Mouse (Mus musculus): ENCODE measurements around the gene Pkd2.
"Not testable (repeated sequence)": the region's sequence is repeated elsewhere in the genome, so short reads cannot be mapped to it uniquely, and the experiment has no call there.

Pkd2 gene

DNA sequence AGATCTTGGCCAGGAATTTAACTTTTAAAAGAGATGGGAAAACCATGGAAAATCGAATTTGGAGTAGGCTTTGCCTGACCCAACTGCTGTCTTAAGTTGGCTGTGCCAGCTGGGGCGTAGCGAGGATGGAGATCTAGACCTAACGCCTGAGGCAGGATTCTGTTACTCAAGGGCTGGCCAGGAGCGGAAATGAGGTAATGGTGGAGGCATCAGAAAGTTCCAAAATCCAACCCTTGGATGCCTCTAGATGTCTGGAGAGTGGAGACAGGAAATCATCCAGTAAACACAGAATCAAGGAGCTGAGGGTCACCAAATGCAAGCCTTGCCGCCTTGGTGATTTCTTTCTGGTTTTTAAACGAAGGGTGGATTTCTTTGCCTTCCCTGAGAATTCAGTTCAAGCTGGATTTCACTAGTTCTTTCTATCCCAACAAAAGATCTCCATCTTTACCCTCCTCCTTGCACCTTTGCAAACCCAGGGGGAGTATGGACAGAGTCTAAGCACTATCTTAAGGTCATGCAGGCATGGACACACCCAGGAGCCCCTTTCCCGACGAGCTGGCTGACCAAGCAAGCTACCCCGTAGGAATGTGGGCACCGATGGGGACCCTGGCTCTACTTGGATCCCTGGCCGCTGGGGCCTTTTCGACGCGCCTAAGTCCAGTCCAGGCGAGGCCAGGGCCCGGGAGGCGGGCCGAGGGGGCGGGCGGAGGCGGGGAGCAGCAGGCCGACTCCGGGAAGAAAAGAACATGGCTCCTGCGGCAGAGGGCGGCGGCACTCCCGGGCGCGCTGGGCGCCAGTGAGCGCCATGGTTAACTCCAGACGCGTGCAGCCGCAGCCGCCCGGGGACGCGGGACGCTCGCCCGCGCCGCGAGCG lies at the start of gene Pkd2:
Gene Pkd2 (plus strand): TSS at position 619 of the 874 bp plus-strand sequence.
- in situ Hi-C loops (cut with MboI; ENCODE audit: low sequenced_read_pairs): no loop called here

DNA sequence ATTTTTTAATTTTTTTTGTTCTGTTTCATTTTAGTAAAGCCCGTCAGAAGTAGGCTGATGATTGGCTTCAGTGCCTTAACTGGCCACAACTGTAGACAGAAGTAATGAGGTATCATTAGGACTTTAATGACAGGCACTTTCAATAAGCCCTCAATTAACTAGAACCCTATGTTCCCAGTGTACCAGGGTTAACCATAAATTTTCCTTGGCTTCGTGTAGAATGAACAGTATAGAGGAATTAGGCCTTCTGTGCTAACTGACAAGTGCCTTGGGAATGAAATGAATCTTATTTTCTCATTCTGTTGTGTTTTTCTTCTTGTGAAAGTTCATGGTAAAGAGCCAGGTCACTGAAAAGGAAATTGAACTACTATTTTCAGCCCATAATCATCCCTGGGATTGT lies 43.3 kb upstream of the Pkd2 start:
- in situ Hi-C loops (cut with MboI; ENCODE audit: low sequenced_read_pairs): no loop called here

- in situ Hi-C loops (cut with MboI; ENCODE audit: low sequenced_read_pairs): no loop called here
These were observed 42.2 kb upstream of the Pkd2 start for GRCm38 (mm10) chr5:104417028-104417427.

DNA sequence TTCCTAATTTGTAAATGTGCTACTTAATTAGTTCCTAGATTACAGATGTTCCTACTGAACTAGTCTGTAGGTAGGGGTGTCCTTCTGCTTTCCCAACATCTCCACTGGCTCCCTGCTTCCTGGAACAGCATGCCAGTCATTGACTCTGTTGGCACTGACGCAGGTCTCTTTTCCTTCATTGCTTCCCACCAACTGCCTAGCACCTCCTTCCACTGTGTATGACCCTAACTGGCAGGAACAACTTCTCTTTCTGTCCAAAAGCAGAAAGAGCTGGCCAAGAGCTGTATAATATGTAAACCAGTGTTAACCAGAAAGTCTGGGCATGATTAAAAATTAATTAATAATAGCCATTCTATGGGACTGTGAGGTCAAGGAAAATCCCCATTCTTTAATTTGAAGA lies 41.5 kb upstream of the Pkd2 start:
- in situ Hi-C loops (cut with MboI; ENCODE audit: low sequenced_read_pairs): no loop called here

DNA sequence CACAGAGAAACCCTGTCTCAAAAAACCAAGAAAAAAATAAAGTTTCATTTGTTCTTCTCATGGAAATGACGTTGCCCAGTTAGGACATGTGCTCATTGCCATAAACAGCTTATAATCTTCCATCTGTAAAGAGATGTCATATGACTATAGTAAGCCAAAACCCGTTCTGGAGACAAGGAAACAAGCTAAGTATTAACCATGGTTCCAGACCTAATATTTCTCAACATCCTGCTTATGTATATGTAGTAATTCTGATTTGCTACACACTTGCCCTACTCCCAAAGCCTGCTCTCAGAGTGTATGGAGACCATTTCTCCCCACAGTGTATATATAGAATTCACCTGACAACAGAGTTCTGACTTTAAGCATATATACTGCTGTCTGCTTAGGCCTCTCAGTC lies 37.2 kb upstream of the Pkd2 start:
- in situ Hi-C loops (cut with MboI; ENCODE audit: low sequenced_read_pairs): no loop called here

GRCm38 (mm10) chr5:104423861-104424260 lies 35.4 kb upstream of the Pkd2 start:
- in situ Hi-C loops (cut with MboI; ENCODE audit: low sequenced_read_pairs): no loop called here

GRCm38 (mm10) chr5:104425949-104426348 lies 33.3 kb upstream of the Pkd2 start:
- in situ Hi-C loops (cut with MboI; ENCODE audit: low sequenced_read_pairs): no loop called here

DNA sequence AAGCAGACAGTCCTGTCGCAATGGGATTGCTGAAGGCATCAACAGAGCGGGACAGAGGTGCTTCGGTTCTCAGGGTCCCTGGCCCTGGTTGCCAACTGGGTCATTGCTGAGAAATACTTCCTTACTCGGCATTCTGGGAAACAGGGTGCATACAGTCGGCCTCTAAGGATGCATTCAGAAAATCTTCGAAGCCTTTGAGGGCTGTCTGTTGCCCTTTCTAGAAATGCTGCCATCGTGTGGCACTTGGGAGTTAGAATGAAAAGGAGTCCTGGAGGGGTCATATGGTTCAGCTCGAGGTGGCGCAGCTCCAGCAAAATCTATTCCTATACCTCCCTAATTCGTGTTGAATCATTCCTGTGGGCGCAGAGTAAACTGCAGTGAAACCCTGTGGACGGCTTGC lies 26.4 kb upstream of the Pkd2 start:
- in situ Hi-C loops (cut with MboI; ENCODE audit: low sequenced_read_pairs): no loop called here

GRCm38 (mm10) chr5:104433968-104434565 lies 25.2 kb upstream of the Pkd2 start:
- in situ Hi-C loops (cut with MboI; ENCODE audit: low sequenced_read_pairs): no loop called here

DNA sequence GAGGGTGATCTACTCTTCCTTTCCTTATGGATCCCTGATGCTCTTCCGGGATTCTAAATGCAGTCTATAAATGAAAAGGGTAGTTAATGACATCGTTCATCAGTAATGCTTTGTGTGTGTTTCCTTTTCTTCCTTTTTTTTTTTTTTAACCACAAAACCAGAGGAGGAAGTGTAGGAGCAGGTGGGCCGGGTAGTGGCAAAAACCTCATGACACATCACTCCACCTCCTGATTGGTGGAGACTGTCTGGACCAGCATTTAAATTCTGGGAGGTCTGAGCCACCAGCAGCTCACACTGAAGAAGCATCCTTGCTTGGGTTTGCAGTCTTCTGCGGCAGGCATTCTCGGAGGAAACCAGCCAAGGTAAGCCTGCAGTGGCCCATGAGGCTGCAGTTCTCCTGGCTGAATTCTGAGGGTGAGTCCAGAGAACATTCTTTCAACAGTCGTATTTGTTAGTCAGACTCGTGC lies 24.4 kb upstream of the Pkd2 start, which contains the start of gene Spp1:
Gene Spp1 (plus strand): TSS at position 284 of the 467 bp plus-strand sequence.
- in situ Hi-C loops (cut with MboI; ENCODE audit: low sequenced_read_pairs): no loop called here

- in situ Hi-C loops (cut with MboI; ENCODE audit: low sequenced_read_pairs): no loop called here
These were observed 22.7 kb upstream of the Pkd2 start for GRCm38 (mm10) chr5:104436406-104437076.

- in situ Hi-C loops (cut with MboI; ENCODE audit: low sequenced_read_pairs): no loop called here
These were observed 16.9 kb upstream of the Pkd2 start for GRCm38 (mm10) chr5:104442396-104442795.

DNA sequence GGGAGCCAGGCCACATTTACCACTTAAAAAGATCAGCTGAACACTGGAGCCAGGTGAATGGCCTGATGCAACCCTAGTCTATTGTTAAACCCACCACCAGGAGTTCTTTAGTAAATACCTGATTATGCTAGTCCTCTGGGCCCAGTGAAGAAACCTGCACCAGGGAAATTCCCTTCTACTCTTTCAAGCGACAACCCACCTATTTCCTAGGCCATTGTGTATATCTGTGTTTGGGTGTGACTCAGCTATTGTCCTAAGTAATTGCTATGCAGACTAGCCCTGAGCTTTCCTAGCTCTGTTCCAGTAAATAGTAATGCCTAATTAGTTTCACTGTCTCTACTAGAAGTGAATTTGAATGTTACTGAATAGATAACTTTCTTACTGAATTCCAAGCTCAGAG lies 16.4 kb upstream of the Pkd2 start:
- in situ Hi-C loops (cut with MboI; ENCODE audit: low sequenced_read_pairs): no loop called here

DNA sequence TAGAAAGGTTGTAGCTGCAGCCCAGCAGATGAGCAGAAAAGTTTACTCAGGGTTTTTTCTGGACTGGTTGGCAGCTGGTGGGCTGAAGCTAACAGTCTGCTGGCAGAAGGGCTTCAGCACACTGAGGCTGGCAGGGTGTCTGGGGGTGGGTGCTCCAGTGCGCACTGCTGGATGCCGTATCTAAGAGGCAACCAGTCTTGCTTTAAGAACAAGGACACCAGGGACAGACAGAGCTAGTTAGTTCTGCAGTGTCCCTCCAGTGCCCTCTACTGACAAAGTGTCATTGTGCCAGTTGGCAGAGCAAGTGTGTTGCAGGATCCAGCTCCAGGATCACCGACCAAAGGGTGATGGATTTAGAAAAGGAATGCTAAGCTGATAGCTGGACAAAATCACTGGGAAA lies 13.1 kb upstream of the Pkd2 start:
- in situ Hi-C loops (cut with MboI; ENCODE audit: low sequenced_read_pairs): no loop called here

- in situ Hi-C loops (cut with MboI; ENCODE audit: low sequenced_read_pairs): not testable (repeated sequence)
These were observed 10.9 kb upstream of the Pkd2 start for GRCm38 (mm10) chr5:104448346-104448745.

DNA sequence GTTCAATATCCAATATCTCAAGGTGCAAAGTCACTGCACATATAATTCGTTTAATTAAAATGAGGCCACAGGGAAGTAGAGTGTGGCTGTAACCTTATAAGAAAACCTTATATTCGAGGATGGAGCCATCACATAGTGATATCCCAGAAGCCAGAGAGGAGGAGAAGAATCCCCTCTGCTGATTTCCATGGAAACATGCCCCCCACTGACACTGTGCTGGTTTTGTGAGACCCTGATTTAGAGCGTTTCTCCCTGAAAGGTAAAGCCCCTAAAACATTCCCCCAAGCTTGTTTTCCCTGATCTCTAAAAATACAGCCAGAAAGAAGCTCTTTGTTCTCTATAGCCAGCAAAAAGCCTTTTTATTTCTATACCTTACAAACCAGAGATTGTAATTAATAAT lies 9.8 kb upstream of the Pkd2 start:
- in situ Hi-C loops (cut with MboI; ENCODE audit: low sequenced_read_pairs): no loop called here

DNA sequence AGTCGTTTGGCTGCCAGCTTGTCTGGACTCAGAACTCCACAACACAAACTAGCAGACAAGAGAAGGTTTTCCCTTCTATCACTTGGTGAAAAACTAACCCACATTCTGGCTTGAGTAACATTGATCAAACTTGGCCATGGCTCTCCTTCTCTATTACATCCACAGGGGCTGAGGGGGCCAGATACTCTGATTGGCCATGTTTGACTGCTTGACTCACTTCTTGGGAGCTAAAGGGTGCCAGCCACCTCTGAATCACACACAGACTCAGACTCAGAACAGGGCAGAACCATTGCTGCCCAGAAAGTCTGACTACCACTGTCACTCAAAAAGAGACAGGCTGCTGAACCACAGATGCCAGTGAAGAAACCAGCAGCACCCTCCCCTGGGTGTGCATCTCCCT lies 6.2 kb upstream of the Pkd2 start:
- in situ Hi-C loops (cut with MboI; ENCODE audit: low sequenced_read_pairs): no loop called here

- in situ Hi-C loops (cut with MboI; ENCODE audit: low sequenced_read_pairs): no loop called here
These were observed 4.7 kb upstream of the Pkd2 start for GRCm38 (mm10) chr5:104454564-104454963.

DNA sequence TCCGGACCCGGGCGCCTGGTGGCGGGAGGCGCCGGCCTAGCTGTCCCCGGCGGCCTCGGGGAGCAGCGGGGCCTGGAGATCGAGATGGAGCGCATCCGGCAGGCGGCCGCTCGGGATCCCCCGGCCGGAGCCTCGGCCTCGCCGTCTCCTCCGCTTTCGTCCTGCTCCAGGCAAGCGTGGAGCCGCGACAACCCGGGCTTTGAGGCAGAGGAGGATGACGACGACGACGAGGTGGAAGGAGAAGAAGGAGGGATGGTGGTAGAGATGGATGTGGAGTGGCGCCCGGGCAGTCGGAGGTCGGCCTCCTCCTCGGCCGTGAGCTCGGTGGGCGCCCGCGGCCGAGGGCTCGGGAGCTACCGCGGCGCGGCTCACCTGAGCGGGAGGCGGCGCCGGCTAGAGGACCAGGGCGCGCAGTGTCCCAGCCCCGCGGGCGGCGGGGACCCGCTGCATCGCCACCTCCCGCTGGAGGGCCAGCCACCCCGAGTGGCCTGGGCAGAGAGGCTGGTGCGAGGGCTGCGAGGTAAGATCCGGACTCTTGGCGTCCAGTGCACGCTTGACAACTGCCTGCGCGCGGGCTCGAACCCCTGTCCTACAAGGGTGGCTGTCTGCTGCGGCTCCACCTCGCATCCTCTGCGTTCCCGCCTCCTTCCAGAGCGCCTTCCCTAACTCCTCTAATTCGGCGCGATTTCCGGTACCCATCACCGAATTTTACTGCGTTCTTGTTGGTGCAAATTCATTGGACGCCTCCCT lies 631 bp downstream of the Pkd2 start:
- in situ Hi-C loops (cut with MboI; ENCODE audit: low sequenced_read_pairs): no loop called here

- in situ Hi-C loops (cut with MboI; ENCODE audit: low sequenced_read_pairs): no loop called here
These were observed 1.2 kb downstream of the Pkd2 start for GRCm38 (mm10) chr5:104460456-104460838.

GRCm38 (mm10) chr5:104460856-104461255 lies 1.6 kb downstream of the Pkd2 start:
- in situ Hi-C loops (cut with MboI; ENCODE audit: low sequenced_read_pairs): no loop called here
